ENCODE assay signal across 25 mouse cellular contexts in genomic region chr7:97339623-97340022, GRCm38 (mm10). TPM values are rescaled to one million over a fixed set of nuclear protein-coding genes. Genes with fewer than 3 reads are reported as not detected.
DNase-seq lines count a peak whose midpoint lies in the region; ATAC-seq and TF ChIP-seq lines count a peak whose summit lies in the region.
"Had no signal": no experiment of that assay in that cellular context is flagged by ENCODE, and none has a peak within 500 bp of the region (broad histone marks: within the 10 kb centered on the region; RNA-seq: fewer than 3 reads in every experiment).

No protein-coding gene starts in this region.

- 0 out of 2 replicates have a peak, but pooled peaks cover 2% of the 10 kb centered on the region for H3K9me3 ChIP-seq in intestine, embryonic 14.5 days (ENCODE audit: control insufficient read depth, low read length)
- H3K9me3 ChIP-seq in intestine, embryonic 15.5 days: no peaks in the 10 kb centered on the region
- H3K9me3 ChIP-seq in lung, postnatal 0 days (ENCODE audit: low read length): no peaks in the 10 kb centered on the region
- H3K9me3 ChIP-seq in intestine, postnatal 0 days (ENCODE audit: control insufficient read depth): no peaks in the 10 kb centered on the region
- H3K9me3 ChIP-seq: embryonic facial prominence, embryonic 12.5 days; hindbrain, embryonic 10.5 days; limb, embryonic 10.5 days had no signal

- no peak overlapping the region for H3K4me3 ChIP-seq in intestine, embryonic 14.5 days (ENCODE audit: low read depth, low read length)
- H3K4me3 ChIP-seq in intestine, embryonic 15.5 days (replicated peaks): no peak overlapping the region
- H3K4me3 ChIP-seq in lung, postnatal 0 days (ENCODE audit: low read depth, low read length): no peak overlapping the region
- H3K4me3 ChIP-seq in intestine, postnatal 0 days (ENCODE audit: low read depth, low read length): no peak overlapping the region
- H3K4me3 ChIP-seq: embryonic facial prominence, embryonic 12.5 days; heart, embryonic 12.5 days; hindbrain, embryonic 10.5 days; limb, embryonic 10.5 days had no signal

- peak; percentile 42 to 62 for DNase-seq in cerebellum, postnatal 25 days
- DNase-seq in cerebellum, adult 11-12 months: no peak
- no peak for DNase-seq in intestine, embryonic 14.5 days (ENCODE audit: low spot score)
- DNase-seq in lung, postnatal 0 days (ENCODE audit: low spot score): no peak
- no peak for DNase-seq in lung, postnatal 4 days
- no peak for DNase-seq in ovary, adult 18-20 months (ENCODE audit: low spot score)
- DNase-seq: adrenal gland, adult 2 months; gastrocnemius, postnatal 25 days; heart, adult 18-20 months; heart, postnatal 10 days; kidney, adult 2 months; liver; liver, postnatal 0 days; lung, postnatal 10 days; thymus, adult 2 months; thymus, postnatal 4 days had no signal

- no peaks in the 10 kb centered on the region for H3K27me3 ChIP-seq in intestine, embryonic 14.5 days (replicated peaks; ENCODE audit: control insufficient read depth, insufficient read depth, low read length)
- no peaks in the 10 kb centered on the region for H3K27me3 ChIP-seq in intestine, embryonic 15.5 days (replicated peaks)
- H3K27me3 ChIP-seq in lung, postnatal 0 days (replicated peaks; ENCODE audit: insufficient read depth, low read length): no peaks in the 10 kb centered on the region
- no peaks in the 10 kb centered on the region for H3K27me3 ChIP-seq in intestine, postnatal 0 days (replicated peaks; ENCODE audit: control insufficient read depth, insufficient read depth, low read length)
- H3K27me3 ChIP-seq: embryonic facial prominence, embryonic 12.5 days; heart, embryonic 12.5 days had no signal

- H3K4me2 ChIP-seq in intestine, embryonic 14.5 days (ENCODE audit: low read length): no peak overlapping the region
- no peak overlapping the region for H3K4me2 ChIP-seq in intestine, embryonic 15.5 days (replicated peaks)
- no peak overlapping the region for H3K4me2 ChIP-seq in lung, postnatal 0 days (replicated peaks; ENCODE audit: low read depth, low read length)
- H3K4me2 ChIP-seq in intestine, postnatal 0 days (replicated peaks; ENCODE audit: low read depth): no peak overlapping the region
- H3K4me2 ChIP-seq: embryonic facial prominence, embryonic 12.5 days; heart, embryonic 12.5 days; midbrain, embryonic 11.5 days had no signal

- no peak for TF ChIP-seq EP300 in lung, postnatal 0 days (IDR thresholded peaks at IDR 0.05)

- TF ChIP-seq CTCF in lung, postnatal 0 days (IDR thresholded peaks at IDR 0.05): peak; percentile 14; the same call in 1 of the 2 replicates
- TF ChIP-seq CTCF in intestine, postnatal 0 days (IDR thresholded peaks at IDR 0.05; ENCODE audit: low read depth): peak; percentile 12; the same call in 1 of the 2 replicates

- peaks cover 26% of the 10 kb centered on the region for H3K4me1 ChIP-seq in intestine, embryonic 14.5 days (replicated peaks; ENCODE audit: control insufficient read depth, insufficient read depth, low read length)
- peaks cover 8% of the 10 kb centered on the region; the same call in 1 of the 2 replicates for H3K4me1 ChIP-seq in intestine, embryonic 15.5 days (replicated peaks)
- peaks cover 3% of the 10 kb centered on the region; the same call in 1 of the 2 replicates for H3K4me1 ChIP-seq in lung, postnatal 0 days (ENCODE audit: insufficient read depth, low read depth, low read length)
- no peaks in the 10 kb centered on the region; the same call in 1 of the 2 replicates for H3K4me1 ChIP-seq in intestine, postnatal 0 days (replicated peaks; ENCODE audit: control insufficient read depth, insufficient read depth, low read length)
- H3K4me1 ChIP-seq: embryonic facial prominence, embryonic 12.5 days; limb, embryonic 10.5 days had no signal

- H3K9ac ChIP-seq in intestine, embryonic 14.5 days (ENCODE audit: low read length): no peak overlapping the region
- H3K9ac ChIP-seq in intestine, embryonic 15.5 days: no peak overlapping the region
- H3K9ac ChIP-seq in lung, postnatal 0 days (replicated peaks; ENCODE audit: low read depth): no peak overlapping the region
- H3K9ac ChIP-seq in intestine, postnatal 0 days (ENCODE audit: low read depth, low read length): no peak overlapping the region
- H3K9ac ChIP-seq: embryonic facial prominence, embryonic 12.5 days; heart, embryonic 12.5 days; liver, postnatal 0 days had no signal

- 88% methylated on average over 7 of the region's 7 CpGs for WGBS in intestine, embryonic 14.5 days
- WGBS in intestine, embryonic 15.5 days: 85% methylated on average over 7 of the region's 7 CpGs
- 93% methylated on average over 7 of the region's 7 CpGs for WGBS in lung, postnatal 0 days
- WGBS in intestine, postnatal 0 days: 88% methylated on average over 7 of the region's 7 CpGs

- no peak for ATAC-seq in intestine, embryonic 14.5 days (replicated peaks; ENCODE audit: low FRiP score, low TSS enrichment, low read depth)
- ATAC-seq in intestine, embryonic 15.5 days: no peak
- no peak for ATAC-seq in lung, postnatal 0 days
- ATAC-seq in intestine, postnatal 0 days: no peak
- ATAC-seq: hindbrain, postnatal 0 days; liver, postnatal 0 days had no signal

- no peaks in the 10 kb centered on the region for H3K36me3 ChIP-seq in intestine, embryonic 14.5 days (ENCODE audit: control insufficient read depth, insufficient read depth, low read length)
- H3K36me3 ChIP-seq in intestine, embryonic 15.5 days: no peaks in the 10 kb centered on the region
- H3K36me3 ChIP-seq in lung, postnatal 0 days (ENCODE audit: insufficient read depth, low read length): no peaks in the 10 kb centered on the region
- H3K36me3 ChIP-seq in intestine, postnatal 0 days (ENCODE audit: control insufficient read depth, insufficient read depth): no peaks in the 10 kb centered on the region
- H3K36me3 ChIP-seq: embryonic facial prominence, embryonic 12.5 days; heart, embryonic 12.5 days; hindbrain, embryonic 10.5 days; limb, embryonic 10.5 days had no signal

- H3K27ac ChIP-seq in intestine, embryonic 14.5 days (ENCODE audit: low read depth): peak overlapping the region; percentile 58; the same call in 1 of the 2 replicates
- H3K27ac ChIP-seq in intestine, embryonic 15.5 days: no peak overlapping the region
- no peak overlapping the region for H3K27ac ChIP-seq in lung, postnatal 0 days (ENCODE audit: low read length)
- no peak overlapping the region for H3K27ac ChIP-seq in intestine, postnatal 0 days (ENCODE audit: low read depth, low read length)
- H3K27ac ChIP-seq: embryonic facial prominence, embryonic 12.5 days; hindbrain, embryonic 10.5 days; hindbrain, postnatal 0 days; kidney, postnatal 0 days; limb, embryonic 10.5 days had no signal

RNA-seq across cellular contexts. Expression of gene Kctd21, which starts 7.5 kb away (rescaled TPM):
- 5.4 and 5.9 TPM in 2 replicates for polyA plus RNA-seq in intestine, embryonic 14.5 days (2014; fragmentation: Nextera tagmentation; extraction: Ambion mirVana)
- 3.3 and 3.6 TPM in 2 replicates for polyA plus RNA-seq in intestine, embryonic 15.5 days (2015; fragmentation: Nextera tagmentation; extraction: Ambion mirVana)
- polyA plus RNA-seq in lung, postnatal 0 days (2015; fragmentation: Nextera tagmentation; extraction: Ambion mirVana): 5.7 and 6.1 TPM in 2 replicates
- 1.4 TPM in 2 replicates for polyA plus RNA-seq in intestine, postnatal 0 days (2015; fragmentation: Nextera tagmentation; extraction: Ambion mirVana)

RNA-seq across cellular contexts. Expression of gene Usp35, which starts 7.8 kb away (rescaled TPM):
- 2.1 and 3.4 TPM in 2 replicates for polyA plus RNA-seq in intestine, embryonic 14.5 days (2014; fragmentation: Nextera tagmentation; extraction: Ambion mirVana)
- polyA plus RNA-seq in intestine, embryonic 15.5 days (2015; fragmentation: Nextera tagmentation; extraction: Ambion mirVana): 1.1 and 1.2 TPM in 2 replicates
- polyA plus RNA-seq in lung, postnatal 0 days (2015; fragmentation: Nextera tagmentation; extraction: Ambion mirVana): 1.5 and 1.6 TPM in 2 replicates
- 0.41 and 0.48 TPM in 2 replicates for polyA plus RNA-seq in intestine, postnatal 0 days (2015; fragmentation: Nextera tagmentation; extraction: Ambion mirVana)

RNA-seq across cellular contexts. Expression of gene Alg8, which starts 31.8 kb away (rescaled TPM):
- 46.2 and 48.6 TPM in 2 replicates for polyA plus RNA-seq in intestine, embryonic 14.5 days (2014; fragmentation: Nextera tagmentation; extraction: Ambion mirVana)
- 53.7 and 55.4 TPM in 2 replicates for polyA plus RNA-seq in intestine, embryonic 15.5 days (2015; fragmentation: Nextera tagmentation; extraction: Ambion mirVana)
- 11.0 TPM in 2 replicates for polyA plus RNA-seq in lung, postnatal 0 days (2015; fragmentation: Nextera tagmentation; extraction: Ambion mirVana)
- 14.5 and 15.7 TPM in 2 replicates for polyA plus RNA-seq in intestine, postnatal 0 days (2015; fragmentation: Nextera tagmentation; extraction: Ambion mirVana)

Comparison
In these comparisons a context has a peak if more than half of its experiments do, and no peak if none do; other contexts are left out.
1. DNase-seq: peak in cerebellum, postnatal 25 days (2 of 2); none in cerebellum, adult 11-12 months (single experiment), intestine, embryonic 14.5 days (single experiment), lung, postnatal 0 days (single experiment), lung, postnatal 4 days (0 of 2) and ovary, adult 18-20 months (single experiment).